Mouse (Mus musculus) activated CD4-positive, CD25-positive, alpha-beta regulatory T cell, adult 4 months (primary cell): Measurements from ENCODE around the gene Eif3l. TPM values are rescaled to one million over a fixed set of nuclear protein-coding genes. Genes with fewer than 3 reads are reported as not detected.

ENCODE experiments used
- ATAC-seq: one replicate; pipeline ENCODE4 v1.8.0; 2017
- polyA plus RNA-seq, 2 experiments: library from polyadenylated mRNA; unstranded; fragments of 100-300 nt; shearing (Covaris generic); gene quantifications; one replicate each; pipeline ENCODE4 v1.2.1; 2017

The Eif3l gene
- polyA plus RNA-seq, 2 experiments from 2014 or later: 241 to 298 TPM

DNA sequence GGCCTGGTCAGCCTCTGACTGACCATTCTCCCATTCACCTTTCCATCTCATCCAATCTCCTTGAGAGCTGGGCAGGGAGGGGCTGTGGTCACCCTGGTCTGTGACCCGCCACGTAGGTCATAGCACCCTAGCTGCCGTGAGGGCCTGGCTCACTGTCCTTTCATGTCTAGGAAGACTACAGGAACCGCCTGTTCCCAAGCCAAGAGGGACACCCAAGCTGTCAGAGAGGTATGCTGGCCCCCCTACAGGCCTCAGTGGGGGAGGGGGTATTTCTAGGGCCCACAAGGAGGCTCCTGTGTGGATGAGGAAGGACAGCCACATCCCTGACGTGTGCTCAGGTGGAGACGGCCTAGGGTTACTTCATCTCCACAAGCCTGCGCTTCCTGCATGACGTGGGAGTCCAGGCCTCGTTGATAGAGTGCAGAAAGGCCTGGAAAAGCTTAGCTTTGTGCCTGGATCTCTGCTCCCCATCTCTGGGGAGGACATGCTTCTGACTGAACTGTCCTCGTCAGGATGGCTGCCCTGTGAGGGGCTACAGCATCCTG lies 49.4 kb downstream of the Eif3l start:
- no peak for ATAC-seq

DNA sequence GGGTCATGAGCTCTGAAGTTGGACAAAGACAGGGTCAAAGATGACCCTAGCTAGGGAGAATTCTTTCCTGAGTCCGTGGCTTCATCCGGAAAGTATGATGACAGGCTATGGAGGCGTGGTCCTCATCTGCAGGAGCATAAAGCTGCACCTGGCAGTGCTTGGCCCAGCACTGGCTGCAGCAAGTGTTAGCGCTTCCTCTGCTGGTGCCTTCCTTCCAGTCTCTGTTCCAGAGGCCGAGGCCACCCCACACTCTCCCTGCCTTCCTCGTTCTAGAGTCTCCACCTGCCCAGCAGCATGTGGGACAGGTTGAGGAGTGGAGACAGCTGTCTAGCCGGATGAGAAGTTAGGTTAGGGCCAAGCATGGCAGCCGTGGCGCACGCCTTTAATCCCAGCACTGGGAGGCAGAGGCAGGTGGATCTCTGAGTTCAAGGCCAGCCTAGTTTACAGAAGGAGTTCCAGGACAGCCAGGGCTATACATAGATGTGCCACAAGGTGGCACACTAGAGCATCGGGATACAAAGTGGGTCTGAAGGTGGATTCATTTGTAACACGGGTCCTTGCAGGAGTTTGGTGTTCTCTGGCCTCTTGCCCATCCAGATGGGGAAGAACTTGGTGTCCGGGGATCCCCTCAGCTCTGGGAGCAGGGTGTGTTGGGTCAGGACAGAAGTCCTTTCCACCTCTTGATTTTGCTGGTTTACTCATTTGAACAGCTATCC lies 51.4 kb downstream of the Eif3l start:
- no peak for ATAC-seq

DNA sequence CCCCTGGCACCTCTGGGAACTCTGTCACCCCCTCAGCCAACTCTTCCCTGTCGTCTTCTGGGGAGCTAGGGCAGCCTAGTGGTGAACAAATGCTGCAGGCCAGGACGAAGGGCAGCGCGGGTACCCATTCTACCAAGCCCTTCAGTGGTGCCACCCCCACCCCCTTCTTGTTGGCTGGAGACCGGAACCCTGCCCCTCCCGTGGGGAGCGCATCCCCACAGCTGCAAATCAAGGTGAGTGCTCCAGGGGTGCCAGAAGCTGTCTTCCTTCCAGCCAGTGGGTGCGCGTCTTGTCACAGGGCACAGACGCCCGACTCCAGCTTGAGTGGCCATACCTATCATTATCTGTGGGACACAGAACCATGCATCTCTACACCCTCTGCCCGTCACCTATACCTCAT lies 52.1 kb downstream of the Eif3l start:
- ATAC-seq: no peak

DNA sequence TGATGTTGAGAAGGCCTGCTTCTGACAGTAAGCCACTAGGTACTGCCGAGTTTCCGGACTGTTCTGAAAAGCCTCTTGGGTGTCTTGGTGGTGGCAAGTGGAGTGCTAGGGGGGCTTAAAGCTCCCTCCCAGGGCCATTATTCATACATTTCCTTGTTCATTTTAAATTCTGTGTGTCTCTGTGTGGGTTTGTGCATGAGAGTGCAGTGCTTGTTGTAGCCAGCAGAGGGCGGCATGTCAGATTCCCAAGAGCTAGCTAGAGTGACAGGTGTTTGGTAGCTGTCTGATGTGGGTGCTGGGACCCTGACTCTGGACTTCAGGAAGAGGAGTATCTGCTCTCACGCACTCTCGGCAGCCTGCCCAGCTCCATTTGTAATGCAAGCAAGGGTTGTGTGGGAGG lies 53.2 kb downstream of the Eif3l start:
- ATAC-seq: no peak

DNA sequence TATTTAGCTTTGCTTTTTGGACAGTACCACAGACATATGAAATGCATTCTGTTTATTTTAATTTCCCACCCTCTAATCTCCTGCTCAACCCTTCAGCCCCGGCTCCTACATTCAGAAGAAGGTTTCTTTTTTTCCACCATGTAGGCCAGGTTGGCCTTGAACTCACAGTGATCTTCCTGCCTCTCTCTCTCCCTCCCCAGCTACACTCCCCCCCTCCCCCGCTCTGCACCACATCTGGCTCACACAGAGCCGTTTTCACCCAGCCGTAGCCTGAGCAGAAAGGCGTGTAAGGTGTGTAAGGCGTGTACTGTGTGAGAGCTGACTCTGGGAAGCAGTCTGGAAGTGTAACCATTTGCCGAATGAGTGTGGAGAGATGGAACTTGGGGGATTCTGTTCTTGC lies 54.3 kb downstream of the Eif3l start:
- ATAC-seq: no peak

DNA sequence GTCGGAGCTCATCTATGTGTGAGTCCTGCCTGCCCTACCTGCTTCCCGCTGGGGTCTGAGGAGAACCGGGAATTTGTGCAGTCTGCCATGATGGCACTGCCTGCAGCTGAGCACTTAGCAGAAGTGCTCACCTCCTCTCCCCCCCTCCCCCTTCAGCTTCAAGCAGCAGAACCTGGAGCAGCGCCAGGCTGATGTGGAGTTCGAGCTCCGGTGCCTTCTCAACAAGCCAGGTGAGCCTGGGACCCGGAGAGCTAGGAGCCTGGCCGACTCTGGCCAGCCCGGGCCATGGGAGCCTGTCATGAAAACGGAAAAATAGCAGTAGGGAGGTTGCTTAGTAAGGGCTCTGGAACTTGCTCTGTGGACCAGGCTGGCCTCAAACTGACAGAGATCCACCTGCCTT lies 55.8 kb downstream of the Eif3l start:
- no peak for ATAC-seq

DNA sequence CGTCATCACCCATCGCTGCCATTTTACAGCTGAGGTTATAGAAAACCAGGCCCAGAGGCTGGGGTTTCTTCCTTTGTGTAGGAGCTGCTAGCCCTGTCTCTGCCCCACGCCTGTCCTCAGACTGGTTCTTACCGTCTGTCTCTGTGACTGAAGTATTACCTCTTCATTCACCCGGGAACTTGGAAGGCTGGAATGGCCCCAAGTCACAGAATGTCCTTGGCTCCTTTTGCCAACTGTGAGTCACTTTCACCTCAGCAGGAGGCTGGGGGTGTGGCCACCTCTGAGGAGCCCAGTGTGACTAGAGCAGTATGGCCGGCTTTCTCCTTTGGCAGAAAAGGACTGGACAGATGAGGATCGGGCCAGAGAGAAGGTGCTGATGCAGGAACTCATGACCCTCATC lies 56.5 kb downstream of the Eif3l start:
- ATAC-seq: no peak

DNA sequence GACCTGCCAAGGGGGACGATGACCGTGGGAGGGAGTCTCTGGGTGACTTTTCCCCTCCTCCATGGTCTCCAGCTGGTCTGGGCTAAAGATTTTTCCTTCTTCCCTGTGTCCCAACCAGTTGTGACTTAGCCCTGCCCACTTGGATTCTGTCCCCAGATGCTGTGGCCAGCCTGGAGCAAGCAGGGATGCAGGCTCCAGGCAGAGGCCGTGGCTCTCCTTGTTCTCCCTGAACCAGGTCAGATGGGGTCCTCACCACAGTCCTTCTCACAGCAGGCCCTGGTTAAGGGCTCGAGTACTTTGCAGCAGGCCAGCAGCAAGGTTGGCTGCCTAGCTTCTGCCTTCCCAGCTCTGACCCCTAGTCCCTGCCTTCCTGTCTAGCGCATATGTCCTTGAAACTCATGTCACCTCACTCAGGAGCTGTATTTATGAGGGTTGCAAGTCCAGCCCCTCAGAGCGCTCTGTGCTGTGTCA lies 58.2 kb downstream of the Eif3l start:
- ATAC-seq: no peak

DNA sequence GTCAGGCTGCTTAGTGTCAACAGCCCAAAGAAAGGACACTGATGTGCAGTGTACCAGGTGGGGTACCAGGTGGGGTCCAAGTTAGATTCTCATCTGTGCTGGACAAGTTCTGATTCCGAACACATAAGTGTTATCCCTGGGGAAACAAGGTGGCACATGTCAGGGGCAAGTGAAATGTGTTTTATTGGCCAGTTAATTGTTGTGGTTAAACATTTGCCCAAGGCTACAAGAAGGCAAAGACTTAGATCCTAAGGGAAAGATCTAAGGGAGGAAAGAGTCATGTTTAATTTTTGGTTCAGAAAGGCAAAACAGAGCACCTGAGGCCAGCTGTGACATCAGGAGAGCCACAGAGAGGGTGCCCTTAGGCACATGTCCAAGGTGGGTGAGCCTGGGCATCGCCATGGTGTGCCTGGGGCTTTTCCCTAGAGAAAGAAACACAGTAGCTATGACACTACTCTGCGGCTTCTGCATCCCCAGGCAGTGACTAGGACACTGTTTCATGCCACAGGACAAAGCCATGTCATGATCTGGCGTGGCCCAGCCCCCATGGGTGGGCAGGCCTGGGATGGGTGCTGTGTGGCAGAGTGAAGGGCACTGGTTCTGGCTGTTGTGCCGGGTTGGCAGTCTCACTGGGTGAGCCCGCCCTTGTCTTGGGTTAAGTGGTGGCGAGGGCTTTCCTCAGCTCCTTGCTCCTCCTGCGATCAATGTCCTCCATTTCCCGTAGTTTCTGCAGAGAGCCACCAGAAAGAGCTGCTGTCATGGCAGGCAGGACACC lies 59.7 kb downstream of the Eif3l start:
- ATAC-seq: no peak

DNA sequence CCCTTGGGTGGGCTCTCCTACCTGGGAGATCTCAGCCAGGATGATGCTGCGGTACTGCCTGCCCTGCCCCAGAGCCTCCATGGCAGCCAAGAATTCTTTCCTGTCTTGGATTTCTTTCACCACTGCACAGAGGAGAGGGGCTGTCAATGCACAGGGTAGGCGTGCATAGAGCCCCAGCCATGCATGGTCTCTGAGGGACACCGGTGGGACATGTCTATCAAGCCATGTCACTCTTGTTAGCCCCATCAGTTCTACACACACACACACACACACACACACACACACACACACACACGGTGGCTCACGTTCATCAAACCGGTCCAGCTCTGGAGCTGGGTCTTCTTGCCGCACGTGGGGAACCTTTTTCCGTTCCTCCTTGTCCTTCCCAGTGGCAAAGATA lies 60.4 kb downstream of the Eif3l start:
- ATAC-seq: no peak

DNA sequence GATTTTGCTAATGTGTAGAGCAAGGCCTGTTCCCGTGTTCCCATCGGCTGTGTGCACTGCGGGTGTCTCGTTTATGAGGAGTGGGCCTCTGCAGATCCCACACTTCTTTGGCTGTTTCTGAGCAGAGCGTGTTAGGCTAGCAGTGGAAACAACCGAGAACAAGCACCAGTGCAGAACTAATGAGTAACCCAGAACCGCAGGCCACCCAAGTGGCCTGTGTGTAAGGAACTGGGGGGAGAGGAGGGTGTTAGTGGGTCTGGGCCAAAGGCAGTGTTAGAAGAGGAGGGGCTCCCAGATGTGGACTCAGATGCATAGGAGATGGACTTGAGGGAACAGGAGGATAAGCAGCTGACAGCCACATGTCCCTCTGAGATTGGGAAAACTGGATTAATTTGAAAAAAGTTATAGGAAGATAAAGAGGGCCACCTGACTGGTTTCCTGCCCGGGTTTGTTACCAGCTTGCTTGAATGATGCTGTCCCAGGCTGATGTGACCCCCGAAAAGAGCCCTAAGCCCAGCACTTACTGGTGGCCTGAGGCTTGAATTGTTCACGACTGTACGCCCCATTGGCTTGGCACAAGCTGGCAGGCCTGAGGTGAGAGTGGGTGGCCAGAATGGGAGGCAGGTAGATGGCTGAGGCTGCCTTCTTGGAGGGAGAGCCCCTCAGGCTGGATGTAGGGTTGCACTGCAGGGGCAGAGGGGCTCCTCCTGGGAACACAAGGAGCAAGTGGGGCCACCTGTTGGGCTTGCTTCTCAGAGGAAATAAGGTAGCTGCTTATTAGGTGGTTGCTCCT lies 61.0 kb downstream of the Eif3l start:
- ATAC-seq: no peak

DNA sequence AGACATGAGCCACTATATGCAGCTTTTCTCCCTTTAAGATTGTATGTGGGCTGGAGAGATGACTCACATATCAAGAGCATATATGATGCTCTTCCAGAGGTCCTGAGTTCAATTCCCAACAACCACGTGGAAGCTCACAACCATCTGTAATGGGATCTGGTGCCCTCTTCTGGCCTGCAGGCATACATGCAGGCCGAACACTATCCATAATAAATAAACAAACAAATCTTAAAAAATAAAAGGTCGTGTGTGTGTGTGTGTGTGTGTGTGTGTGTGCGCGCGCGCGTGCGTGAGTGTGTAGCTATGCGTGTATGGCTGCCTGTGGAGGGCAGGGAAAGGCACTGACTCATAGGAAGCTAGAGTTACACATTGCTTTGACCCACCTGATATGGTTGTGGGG lies 64.7 kb downstream of the Eif3l start:
- ATAC-seq: no peak

DNA sequence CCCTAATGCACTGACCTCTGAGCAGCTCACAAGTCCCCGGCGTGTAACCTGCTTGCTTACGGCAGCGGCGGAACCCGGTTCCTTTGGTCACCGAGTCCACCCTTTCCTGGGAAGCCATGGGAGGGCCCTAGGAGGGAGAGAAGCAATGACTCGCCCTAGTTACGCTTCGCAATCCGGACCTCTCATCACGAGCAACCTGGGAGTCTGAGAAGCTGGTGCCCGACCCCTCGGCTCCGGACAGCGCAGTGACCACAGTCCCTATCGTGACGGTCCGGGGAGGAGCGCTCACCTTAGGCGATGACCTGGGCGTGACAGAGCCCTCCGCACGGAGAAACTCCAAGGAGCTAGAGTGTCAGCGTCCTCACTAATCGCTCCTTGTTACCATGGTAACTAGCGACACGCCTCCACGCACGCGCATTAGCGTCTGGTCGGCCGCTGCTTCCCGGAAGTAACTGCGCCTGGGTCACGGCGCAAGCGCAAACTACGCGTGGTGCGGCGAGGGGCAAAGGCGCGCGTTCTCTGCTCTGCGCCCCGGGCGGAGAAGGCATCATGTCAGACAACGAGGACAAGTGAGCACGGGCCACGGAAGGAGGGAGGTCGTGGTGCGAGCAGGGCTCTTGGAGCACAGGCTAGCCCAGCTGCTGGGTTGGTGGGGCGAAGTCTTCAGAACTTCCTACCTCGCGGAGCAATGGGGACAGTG lies 66.0 kb downstream of the Eif3l start, which contains the start of the genes Polr2f and 1700088E04Rik:
TSS of gene Polr2f (plus strand) at position 144 of the 700 bp plus-strand sequence.
TSS of gene 1700088E04Rik (minus strand) at position 388 of the 700 bp plus-strand sequence.
- peak; percentile 74 for ATAC-seq

DNA sequence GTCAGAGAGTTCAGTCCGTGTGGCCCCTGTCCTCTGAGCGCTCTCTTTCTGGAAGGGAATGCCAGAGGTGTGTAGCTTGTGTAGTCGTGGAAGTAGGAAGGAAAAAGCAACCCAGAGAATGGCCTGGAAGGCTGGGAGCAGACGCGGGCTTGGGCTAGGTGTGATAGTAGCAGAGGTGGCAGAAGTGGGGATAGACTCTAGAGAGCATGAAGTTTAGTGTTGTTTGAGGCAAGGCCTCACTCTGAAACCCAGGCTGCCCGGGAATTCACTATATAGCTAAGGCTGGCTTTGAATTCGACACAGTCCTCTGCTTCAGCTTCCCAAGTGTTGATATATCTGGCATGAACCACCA lies 66.6 kb downstream of the Eif3l start:
- no peak for ATAC-seq

DNA sequence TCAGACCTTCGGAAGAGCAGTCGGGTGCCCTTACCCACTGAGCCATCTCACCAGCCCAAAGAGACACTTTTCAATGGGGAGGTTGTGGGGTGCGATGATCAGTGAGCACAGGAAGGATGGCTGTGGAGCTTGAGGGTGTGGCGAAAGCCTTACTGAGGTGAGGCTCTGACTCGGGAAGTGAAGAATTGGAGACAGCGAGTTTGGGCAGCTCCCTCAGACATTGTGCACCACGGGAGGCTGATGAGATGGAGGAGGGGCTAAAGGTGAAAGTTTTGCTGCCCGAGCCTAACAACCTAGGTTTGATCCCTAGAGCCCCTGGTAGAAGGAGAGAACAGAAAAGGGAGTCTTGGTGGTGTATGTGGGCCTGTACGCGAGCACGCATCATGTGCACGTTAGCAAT lies 68.3 kb downstream of the Eif3l start:
- ATAC-seq: no peak

Other genes starting within 250 kb of the Eif3l start
- gene Cdc42ep1, start 232.6 kb upstream of the Eif3l start, polyA plus RNA-seq: not detected
- gene Lgals2, start 219.7 kb upstream of the Eif3l start, polyA plus RNA-seq: not detected
- 10 to 100 TPM; 13.8 to 18.1 TPM for gene Gga1, start 198.0 kb upstream of the Eif3l start, polyA plus RNA-seq
- gene Gm49510, start 175.5 kb upstream of the Eif3l start, polyA plus RNA-seq: not detected
- gene Sh3bp1, start 175.4 kb upstream of the Eif3l start, polyA plus RNA-seq: 10 to 100 TPM; 43.8 to 75.5 TPM
- 1 to 10 TPM; 2.5 TPM for gene Pdxp, start 161.3 kb upstream of the Eif3l start, polyA plus RNA-seq
- gene Lgals1, start 148.5 kb upstream of the Eif3l start, polyA plus RNA-seq: 1,000 to 10,000 TPM in 1 of 2 experiments, 100 to 1,000 TPM in 1; 804 to 1,171 TPM
- gene Nol12, start 140.2 kb upstream of the Eif3l start, polyA plus RNA-seq: 10 to 100 TPM; 44.5 to 46.9 TPM
- gene Triobp, start 127.5 kb upstream of the Eif3l start, polyA plus RNA-seq: 10 to 100 TPM; 18.6 to 30.9 TPM
- 10 to 100 TPM; 37.2 to 37.8 TPM for gene H1f0, start 46.7 kb upstream of the Eif3l start, polyA plus RNA-seq
- not detected for gene Galr3, start 33.3 kb upstream of the Eif3l start, polyA plus RNA-seq
- gene Ankrd54, start 12.3 kb upstream of the Eif3l start, polyA plus RNA-seq: 1 to 10 TPM; 7.4 to 8.1 TPM
- gene Micall1, start 33.7 kb downstream of the Eif3l start, polyA plus RNA-seq: 10 to 100 TPM; 11.1 to 11.3 TPM
- 100 to 1,000 TPM; 105 to 132 TPM for gene Polr2f, start 65.8 kb downstream of the Eif3l start, polyA plus RNA-seq
- 1 to 10 TPM; 7.0 to 7.3 TPM for gene 1700088E04Rik, start 66.1 kb downstream of the Eif3l start, polyA plus RNA-seq
- not detected for gene Sox10, start 90.1 kb downstream of the Eif3l start, polyA plus RNA-seq
- 1 to 10 TPM; 7.2 to 9.7 TPM for gene Pick1, start 154.0 kb downstream of the Eif3l start, polyA plus RNA-seq
- under 1 TPM; 0.16 to 0.34 TPM for gene Gm49486, start 154.2 kb downstream of the Eif3l start, polyA plus RNA-seq
- gene Slc16a8, start 179.6 kb downstream of the Eif3l start, polyA plus RNA-seq: not detected
- gene Baiap2l2, start 210.4 kb downstream of the Eif3l start, polyA plus RNA-seq: under 1 TPM in 1 of 2 experiments, not detected in 1; 0.66 TPM